ENCODE assay signal across 9 mouse cellular contexts in the genomic region with DNA sequence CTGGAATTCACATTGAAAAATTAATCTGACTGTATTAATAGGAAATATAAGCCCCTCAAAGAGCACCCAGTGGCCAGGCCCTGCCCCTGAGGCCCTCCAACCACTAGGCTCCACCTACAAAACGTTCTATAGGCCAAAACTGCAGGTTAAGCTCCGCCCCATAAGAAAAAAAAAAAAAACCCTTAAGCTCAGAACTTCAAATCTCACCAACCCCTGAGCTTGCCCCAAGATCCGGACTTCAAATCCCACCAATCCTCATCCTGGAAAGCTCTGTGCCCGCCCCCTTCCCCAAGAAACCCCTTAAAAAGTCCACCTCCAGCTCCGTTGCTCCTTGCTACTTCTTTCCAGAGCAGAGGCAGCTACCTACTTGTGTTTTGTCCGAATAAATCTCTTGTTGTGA. TPM values are rescaled to one million over a fixed set of nuclear protein-coding genes. Genes with fewer than 3 reads are reported as not detected.
DNase-seq lines count a peak whose midpoint lies in the region; ATAC-seq lines count a peak whose summit lies in the region.
"Had no signal": no experiment of that assay in that cellular context is flagged by ENCODE, and none has a peak within 500 bp of the region (broad histone marks: within the 10 kb centered on the region; RNA-seq: fewer than 3 reads in every experiment).

No protein-coding gene starts in this region.

- no peaks in the 10 kb centered on the region for H3K27me3 ChIP-seq in embryonic facial prominence, embryonic 10.5 days (replicated peaks; ENCODE audit: low read depth, poor library complexity, severe bottlenecking)
- H3K27me3 ChIP-seq in kidney, embryonic 15.5 days: no peaks in the 10 kb centered on the region
- H3K27me3 ChIP-seq: Patski had no signal

- H3K27ac ChIP-seq in embryonic facial prominence, embryonic 10.5 days (replicated peaks): no peak overlapping the region
- no peak overlapping the region for H3K27ac ChIP-seq in kidney, embryonic 15.5 days
- H3K27ac ChIP-seq in macrophage: no peak overlapping the region

- no peak for ATAC-seq in kidney, embryonic 15.5 days (replicated peaks; ENCODE audit: low FRiP score)

- H3K4me1 ChIP-seq in embryonic facial prominence, embryonic 10.5 days: peaks cover 13% of the 10 kb centered on the region
- peaks cover 16% of the 10 kb centered on the region; the same call in 1 of the 2 replicates for H3K4me1 ChIP-seq in kidney, embryonic 15.5 days

- H3K4me2 ChIP-seq in kidney, embryonic 15.5 days: peak overlapping the region; percentile 86

- intact Hi-C loops in left cerebral cortex, postnatal 4 days (cut with DNase I): no loop called here

- DNase-seq in cerebellum, adult 11-12 months: peak; percentile 49
- DNase-seq in cerebellum, adult 18-20 months: no peak
- DNase-seq in 416B (ENCODE audit: low read depth): peak; percentile 85
- DNase-seq in embryonic facial prominence, embryonic 10.5 days (ENCODE audit: low spot score): peak; percentile 42
- no peak for DNase-seq in left cerebral cortex, postnatal 4 days
- DNase-seq in layer of hippocampus, adult 11-12 months (ENCODE audit: low spot score): no peak

- 47% methylated on average over 6 of the region's 6 CpGs for WGBS in embryonic facial prominence, embryonic 10.5 days
- 49% methylated on average over 6 of the region's 6 CpGs for WGBS in kidney, embryonic 15.5 days
- 77% methylated on average over 6 of the region's 6 CpGs for WGBS in macrophage (ENCODE audit: missing documents)

- H3K79me2 ChIP-seq in macrophage (ENCODE audit: inconsistent target): no peaks in the 10 kb centered on the region

- H3K4me3 ChIP-seq in embryonic facial prominence, embryonic 10.5 days: peak overlapping the region; percentile 84
- H3K4me3 ChIP-seq in kidney, embryonic 15.5 days (replicated peaks): no peak overlapping the region; the same call in 1 of the 2 replicates
- H3K4me3 ChIP-seq in macrophage (ENCODE audit: inconsistent target): peak overlapping the region; percentile 57; the same call in 1 of the 2 replicates

- peaks cover 24% of the 10 kb centered on the region for H3K36me3 ChIP-seq in embryonic facial prominence, embryonic 10.5 days (replicated peaks)
- H3K36me3 ChIP-seq in kidney, embryonic 15.5 days: peaks cover 26% of the 10 kb centered on the region
- H3K36me3 ChIP-seq in macrophage (ENCODE audit: inconsistent target): peaks cover 13% of the 10 kb centered on the region; the same call in 1 of the 2 replicates

- no peaks in the 10 kb centered on the region for H3K9me3 ChIP-seq in embryonic facial prominence, embryonic 10.5 days
- no peaks in the 10 kb centered on the region for H3K9me3 ChIP-seq in kidney, embryonic 15.5 days (replicated peaks)

- no peak overlapping the region for H3K9ac ChIP-seq in kidney, embryonic 15.5 days

RNA-seq across cellular contexts. Expression of a gene that starts 0.8 kb away (rescaled TPM):
- 5.7 and 6.3 TPM in 2 replicates for polyA plus RNA-seq in embryonic facial prominence, embryonic 10.5 days (2016; fragmentation: Nextera tagmentation; extraction: Ambion mirVana)
- 5.2 and 6.9 TPM in 2 replicates for polyA plus RNA-seq in kidney, embryonic 15.5 days (2015; fragmentation: Nextera tagmentation; extraction: Ambion mirVana)
- 1 to 10 TPM in 19 of 26 experiments, under 1 TPM in 6, not detected in 1; 0.19 to 8.3 (median 2.6) TPM for total RNA-seq in macrophage (2018; cell fraction: chromatin; rRNA removed)
- total RNA-seq in macrophage (2018; cell fraction: cytosol; rRNA removed): 1 to 10 TPM in 21 of 26 experiments, under 1 TPM in 5; 0.33 to 3.9 (median 2.6) TPM
- total RNA-seq in macrophage (2018; cell fraction: nucleus; rRNA removed): 1 to 10 TPM in 19 of 26 experiments, under 1 TPM in 7; 0.12 to 7.4 (median 1.6) TPM
- 2.0 to 3.7 TPM (median 2.2 TPM) in 3 replicates for polyA plus RNA-seq in macrophage (2018)
- 10 to 100 TPM; 11.9 to 12.4 TPM for total RNA-seq in left cerebral cortex, postnatal 4 days (2021)

RNA-seq across cellular contexts. Expression of a gene that starts 12.9 kb away (rescaled TPM):
- polyA plus RNA-seq in embryonic facial prominence, embryonic 10.5 days (2016; fragmentation: Nextera tagmentation; extraction: Ambion mirVana): not detected in 2 replicates
- polyA plus RNA-seq in kidney, embryonic 15.5 days (2015; fragmentation: Nextera tagmentation; extraction: Ambion mirVana): 0.10 and 0.30 TPM in 2 replicates
- total RNA-seq in macrophage (2018; cell fraction: chromatin; rRNA removed): not detected
- total RNA-seq in macrophage (2018; cell fraction: cytosol; rRNA removed): not detected
- not detected for total RNA-seq in macrophage (2018; cell fraction: nucleus; rRNA removed)
- not detected in 3 replicates for polyA plus RNA-seq in macrophage (2018)
- under 1 TPM; 0.20 to 0.40 TPM for total RNA-seq in left cerebral cortex, postnatal 4 days (2021)
- polyA plus RNA-seq: Patski had no signal

RNA-seq across cellular contexts. Expression of a gene that starts 33.9 kb away (rescaled TPM):
- polyA plus RNA-seq in embryonic facial prominence, embryonic 10.5 days (2016; fragmentation: Nextera tagmentation; extraction: Ambion mirVana): 255 and 258 TPM in 2 replicates
- polyA plus RNA-seq in kidney, embryonic 15.5 days (2015; fragmentation: Nextera tagmentation; extraction: Ambion mirVana): 243 and 247 TPM in 2 replicates
- 10 to 100 TPM in 17 of 26 experiments, 1 to 10 TPM in 9; 2.9 to 35.0 (median 14.9) TPM for total RNA-seq in macrophage (2018; cell fraction: chromatin; rRNA removed)
- 100 to 1,000 TPM in 13 of 26 experiments, 10 to 100 TPM in 13; 69.7 to 129 (median 99.3) TPM for total RNA-seq in macrophage (2018; cell fraction: cytosol; rRNA removed)
- 10 to 100 TPM; 18.7 to 68.4 (median 36.7) TPM for total RNA-seq in macrophage (2018; cell fraction: nucleus; rRNA removed)
- 45.0 to 110 TPM (median 97.1 TPM) in 3 replicates for polyA plus RNA-seq in macrophage (2018)
- 100 to 1,000 TPM; 386 to 426 TPM for total RNA-seq in left cerebral cortex, postnatal 4 days (2021)

RNA-seq across cellular contexts. Expression of a gene that starts 37.8 kb away (rescaled TPM):
- 10.6 and 10.8 TPM in 2 replicates for polyA plus RNA-seq in embryonic facial prominence, embryonic 10.5 days (2016; fragmentation: Nextera tagmentation; extraction: Ambion mirVana)
- 8.8 and 9.9 TPM in 2 replicates for polyA plus RNA-seq in kidney, embryonic 15.5 days (2015; fragmentation: Nextera tagmentation; extraction: Ambion mirVana)
- total RNA-seq in macrophage (2018; cell fraction: chromatin; rRNA removed): 10 to 100 TPM in 3 of 26 experiments, 1 to 10 TPM in 23; 1.5 to 11.5 (median 4.5) TPM
- 1 to 10 TPM in 19 of 26 experiments, under 1 TPM in 7; 0.25 to 4.9 (median 2.5) TPM for total RNA-seq in macrophage (2018; cell fraction: cytosol; rRNA removed)
- total RNA-seq in macrophage (2018; cell fraction: nucleus; rRNA removed): 10 to 100 TPM in 2 of 26 experiments, 1 to 10 TPM in 23, under 1 TPM in 1; 0.78 to 10.3 (median 3.5) TPM
- polyA plus RNA-seq in macrophage (2018): 1.9 to 2.7 TPM (median 1.9 TPM) in 3 replicates
- total RNA-seq in left cerebral cortex, postnatal 4 days (2021): 10 to 100 TPM; 14.5 to 14.6 TPM

RNA-seq across cellular contexts. Expression of a gene that starts 43.9 kb away (rescaled TPM):
- 23.0 and 25.0 TPM in 2 replicates for polyA plus RNA-seq in embryonic facial prominence, embryonic 10.5 days (2016; fragmentation: Nextera tagmentation; extraction: Ambion mirVana)
- polyA plus RNA-seq in kidney, embryonic 15.5 days (2015; fragmentation: Nextera tagmentation; extraction: Ambion mirVana): 81.6 and 82.0 TPM in 2 replicates
- total RNA-seq in macrophage (2018; cell fraction: chromatin; rRNA removed): not detected
- 1 to 10 TPM in 9 of 26 experiments, under 1 TPM in 15, not detected in 2; 0.45 to 2.0 (median 0.95) TPM for total RNA-seq in macrophage (2018; cell fraction: cytosol; rRNA removed)
- total RNA-seq in macrophage (2018; cell fraction: nucleus; rRNA removed): 1 to 10 TPM in 2 of 26 experiments, not detected in 24; 1.4 to 1.8 TPM
- polyA plus RNA-seq in macrophage (2018): 0.50 to 0.78 TPM in 2 of 3 replicates, not detected in the other
- total RNA-seq in left cerebral cortex, postnatal 4 days (2021): 100 to 1,000 TPM; 299 to 314 TPM

Comparison
In these comparisons a context has a peak if more than half of its experiments do, and no peak if none do; other contexts are left out.
1. DNase-seq: peak in cerebellum, adult 11-12 months (single experiment), 416B (single experiment) and embryonic facial prominence, embryonic 10.5 days (single experiment); none in cerebellum, adult 18-20 months (0 of 2), left cerebral cortex, postnatal 4 days (single experiment) and layer of hippocampus, adult 11-12 months (single experiment).